Mouse (Mus musculus): ENCODE data around the gene Kdelc1. TPM values are rescaled to one million over a fixed set of nuclear protein-coding genes. Genes with fewer than 3 reads are reported as not detected.

Kdelc1 gene
- polyA plus RNA-seq, 1 experiment from 2014 or later, result 59.9 TPM

GRCm38 (mm10) chr1:44102939-44103338, 15.7 kb downstream of the Kdelc1 start:
- no peaks in the 10 kb centered on the region for H3K9me3 ChIP-seq (ENCODE audit: control insufficient read depth, low read length)
- ATAC-seq (ENCODE audit: low FRiP score) (0 out of 2 replicates have a peak, but pooled peaks have one; percentile 39), DNase-seq (ENCODE audit: low spot score) (peak; percentile 30)
- no peak overlapping the region for H3K9ac ChIP-seq (ENCODE audit: low read depth, low read length)
- peak overlapping the region; percentile 39; the same call in 1 of the 2 replicates for H3K4me2 ChIP-seq (replicated peaks; ENCODE audit: low read depth, low read length)
- H3K4me3 ChIP-seq (ENCODE audit: low read depth, low read length), result peak overlapping the region; percentile 81
- peaks cover 2% of the 10 kb centered on the region; the same call in 1 of the 2 replicates for H3K36me3 ChIP-seq (ENCODE audit: control insufficient read depth, insufficient read depth, low read length)
- WGBS, result 18% methylated on average over 5 of the region's 5 CpGs
- no peaks in the 10 kb centered on the region for H3K27me3 ChIP-seq (ENCODE audit: control insufficient read depth, insufficient read depth, low read length)
- H3K4me1 ChIP-seq (replicated peaks; ENCODE audit: control insufficient read depth, insufficient read depth, low read length), result no peaks in the 10 kb centered on the region
- no peak overlapping the region for H3K27ac ChIP-seq (ENCODE audit: low read depth, low read length)

- Histone ChIP-seq H3K4me1 (replicated peaks; ENCODE audit: control insufficient read depth, insufficient read depth, low read length) (no peaks in the 10 kb centered on the region), H3K27ac (ENCODE audit: low read depth, low read length) (peak within 1 kb of the TSS; percentile 87), H3K27me3 (ENCODE audit: control insufficient read depth, insufficient read depth, low read length) (no peaks in the 10 kb centered on the region), H3K4me2 (replicated peaks; ENCODE audit: low read depth, low read length) (peak within 1 kb of the TSS; percentile 56), H3K9ac (ENCODE audit: low read depth, low read length) (peak within 1 kb of the TSS; percentile 83), H3K4me3 (ENCODE audit: low read depth, low read length) (peak within 1 kb of the TSS; percentile 81), H3K36me3 (ENCODE audit: control insufficient read depth, insufficient read depth, low read length) (no peaks in the 10 kb centered on the region), H3K9me3 (ENCODE audit: control insufficient read depth, low read length) (no peaks in the 10 kb centered on the region)
- DNase-seq (ENCODE audit: low spot score) (peak; percentile 98), ATAC-seq (ENCODE audit: low FRiP score) (peak; percentile 98)
- WGBS, result under 1% methylated on average over 52 of the region's 55 CpGs
Measured at GRCm38 (mm10) chr1:44102259-44102717, 16.3 kb downstream of the Kdelc1 start, which contains the start of gene Tex30. Gene Tex30, minus strand, starts transcription at chr1:44102441.

- Histone ChIP-seq H3K27me3 (ENCODE audit: control insufficient read depth, insufficient read depth, low read length) (no peaks in the 10 kb centered on the region), H3K4me2 (replicated peaks; ENCODE audit: low read depth, low read length) (peak overlapping the region; percentile 56), H3K4me1 (replicated peaks; ENCODE audit: control insufficient read depth, insufficient read depth, low read length) (no peaks in the 10 kb centered on the region), H3K9me3 (ENCODE audit: control insufficient read depth, low read length) (no peaks in the 10 kb centered on the region), H3K9ac (ENCODE audit: low read depth, low read length) (peak overlapping the region; percentile 83), H3K4me3 (ENCODE audit: low read depth, low read length) (peak overlapping the region; percentile 81), H3K27ac (ENCODE audit: low read depth, low read length) (peak overlapping the region; percentile 87), H3K36me3 (ENCODE audit: control insufficient read depth, insufficient read depth, low read length) (no peaks in the 10 kb centered on the region)
- under 1% methylated on average over 55 of the region's 55 CpGs for WGBS
- peak; percentile 86 for ATAC-seq (ENCODE audit: low FRiP score)
- peak; percentile 64 for DNase-seq (ENCODE audit: low spot score)
Measured at GRCm38 (mm10) chr1:44101448-44102225, 17.0 kb downstream of the Kdelc1 start.

GRCm38 (mm10) chr1:44064625-44065024, 54.0 kb downstream of the Kdelc1 start:
- ATAC-seq (ENCODE audit: low FRiP score), result no peak
- 4% methylated on average over 1 of the region's 1 CpGs for WGBS

GRCm38 (mm10) chr1:44063439-44063838, 55.2 kb downstream of the Kdelc1 start:
- Histone ChIP-seq H3K4me3 (ENCODE audit: low read depth, low read length) (no peak overlapping the region), H3K9me3 (ENCODE audit: control insufficient read depth, low read length) (no peaks in the 10 kb centered on the region), H3K9ac (ENCODE audit: low read depth, low read length) (no peak overlapping the region), H3K4me2 (replicated peaks; ENCODE audit: low read depth, low read length) (no peak overlapping the region), H3K36me3 (ENCODE audit: control insufficient read depth, insufficient read depth, low read length) (no peaks in the 10 kb centered on the region), H3K27me3 (ENCODE audit: control insufficient read depth, insufficient read depth, low read length) (no peaks in the 10 kb centered on the region), H3K27ac (ENCODE audit: low read depth, low read length) (no peak overlapping the region), H3K4me1 (replicated peaks; ENCODE audit: control insufficient read depth, insufficient read depth, low read length) (no peaks in the 10 kb centered on the region)
- DNase-seq (ENCODE audit: low spot score) (no peak), ATAC-seq (ENCODE audit: low FRiP score) (no peak)
- 96% methylated on average over 6 of the region's 6 CpGs for WGBS

More at GRCm38 (mm10) chr1:44064625-44065024, 54.0 kb downstream of the Kdelc1 start:
- H3K27me3 ChIP-seq (ENCODE audit: control insufficient read depth, insufficient read depth, low read length), result no peaks in the 10 kb centered on the region
- no peak overlapping the region for H3K27ac ChIP-seq (ENCODE audit: low read depth, low read length)
- H3K4me2 ChIP-seq (replicated peaks; ENCODE audit: low read depth, low read length), result no peak overlapping the region
- H3K9ac ChIP-seq (ENCODE audit: low read depth, low read length), result no peak overlapping the region
- no peaks in the 10 kb centered on the region for H3K4me1 ChIP-seq (replicated peaks; ENCODE audit: control insufficient read depth, insufficient read depth, low read length)
- H3K9me3 ChIP-seq (ENCODE audit: control insufficient read depth, low read length), result no peaks in the 10 kb centered on the region
- H3K4me3 ChIP-seq (ENCODE audit: low read depth, low read length), result no peak overlapping the region
- peak; percentile 40 for DNase-seq (ENCODE audit: low spot score)
- no peaks in the 10 kb centered on the region for H3K36me3 ChIP-seq (ENCODE audit: control insufficient read depth, insufficient read depth, low read length)

GRCm38 (mm10) chr1:44061836-44062235, 56.8 kb downstream of the Kdelc1 start, which contains the start of gene Gm8251:
Gene Gm8251, minus strand, starts transcription at chr1:44061936.
- H3K9me3 ChIP-seq (ENCODE audit: control insufficient read depth, low read length), result no peaks in the 10 kb centered on the region
- H3K36me3 ChIP-seq (ENCODE audit: control insufficient read depth, insufficient read depth, low read length), result no peaks in the 10 kb centered on the region
- no peaks in the 10 kb centered on the region for H3K4me1 ChIP-seq (replicated peaks; ENCODE audit: control insufficient read depth, insufficient read depth, low read length)
- no peak within 1 kb of the TSS for H3K4me2 ChIP-seq (replicated peaks; ENCODE audit: low read depth, low read length)
- 96% methylated on average over 2 of the region's 2 CpGs for WGBS
- no peak within 1 kb of the TSS for H3K27ac ChIP-seq (ENCODE audit: low read depth, low read length)
- DNase-seq (ENCODE audit: low spot score), result no peak
- no peak for ATAC-seq (ENCODE audit: low FRiP score)
- H3K27me3 ChIP-seq (ENCODE audit: control insufficient read depth, insufficient read depth, low read length), result no peaks in the 10 kb centered on the region
- H3K4me3 ChIP-seq (ENCODE audit: low read depth, low read length), result no peak within 1 kb of the TSS
- no peak within 1 kb of the TSS for H3K9ac ChIP-seq (ENCODE audit: low read depth, low read length)

GRCm38 (mm10) chr1:44057805-44058204, 60.8 kb downstream of the Kdelc1 start:
- WGBS, result 84% methylated on average over 3 of the region's 3 CpGs
- ATAC-seq (ENCODE audit: low FRiP score), result no peak
- no peaks in the 10 kb centered on the region for H3K27me3 ChIP-seq (ENCODE audit: control insufficient read depth, insufficient read depth, low read length)

More at GRCm38 (mm10) chr1:44057805-44058204, 60.8 kb downstream of the Kdelc1 start:
- Histone ChIP-seq H3K36me3 (ENCODE audit: control insufficient read depth, insufficient read depth, low read length) (no peaks in the 10 kb centered on the region), H3K9me3 (ENCODE audit: control insufficient read depth, low read length) (no peaks in the 10 kb centered on the region), H3K4me1 (replicated peaks; ENCODE audit: control insufficient read depth, insufficient read depth, low read length) (no peaks in the 10 kb centered on the region), H3K4me2 (replicated peaks; ENCODE audit: low read depth, low read length) (no peak overlapping the region), H3K27ac (ENCODE audit: low read depth, low read length) (no peak overlapping the region), H3K9ac (ENCODE audit: low read depth, low read length) (no peak overlapping the region), H3K4me3 (ENCODE audit: low read depth, low read length) (no peak overlapping the region)
- no peak for DNase-seq (ENCODE audit: low spot score)
